Mouse (Mus musculus): ENCODE results near the gene Paqr8. TPM values are rescaled to one million over a fixed set of nuclear protein-coding genes. Genes with fewer than 3 reads are reported as not detected.

Gene Paqr8
- polyA plus RNA-seq, 1 experiment: 5.6 TPM

GRCm38 (mm10) chr1:20951799-20952198 lies 61.4 kb downstream of the Paqr8 start:
- H3K27ac ChIP-seq (ENCODE audit: insufficient read depth, low read depth, low read length): no peak overlapping the region; the same call in 1 of the 2 replicates
- H3K4me3 ChIP-seq (ENCODE audit: low read depth, low read length): peak overlapping the region; percentile 63
- 13% methylated on average over 16 of the region's 16 CpGs for WGBS
- H3K27me3 ChIP-seq (ENCODE audit: control insufficient read depth, insufficient read depth, low read length): no peaks in the 10 kb centered on the region
- no peaks in the 10 kb centered on the region for H3K36me3 ChIP-seq (ENCODE audit: control insufficient read depth, insufficient read depth, low read length)
- TF ChIP-seq POLR2A (IDR thresholded peaks at IDR 0.05; ENCODE audit: low read depth, low read length) (no peak), CTCF (IDR thresholded peaks at IDR 0.05; ENCODE audit: extremely low read depth, insufficient read length, insufficient replicate concordance, low read depth, low read length) (no peak)
- peaks cover 8% of the 10 kb centered on the region for H3K4me1 ChIP-seq (ENCODE audit: control insufficient read depth, insufficient read depth, insufficient read length, low read length)

DNA sequence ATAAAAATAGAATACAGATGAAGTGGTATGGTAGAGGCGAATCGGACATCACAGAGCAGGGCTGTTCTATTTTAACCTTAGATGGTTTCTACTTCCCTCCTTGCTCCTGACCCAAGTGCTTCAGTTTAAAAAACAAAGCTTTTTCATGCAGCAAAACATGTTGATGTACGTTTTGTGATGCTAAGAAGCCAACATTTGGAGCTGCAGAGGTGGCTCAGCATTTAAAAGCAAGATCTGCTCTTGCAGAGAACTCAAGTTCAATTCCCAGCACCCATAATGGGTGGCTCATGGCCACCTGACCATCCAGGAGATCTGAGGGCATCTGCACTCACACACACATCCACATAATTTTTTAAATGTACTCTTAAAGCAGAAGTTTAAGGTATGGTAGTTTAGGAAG lies 64.5 kb downstream of the Paqr8 start:
- H3K27ac ChIP-seq (ENCODE audit: insufficient read depth, low read depth, low read length): no peak overlapping the region
- peaks cover 8% of the 10 kb centered on the region for H3K4me1 ChIP-seq (ENCODE audit: control insufficient read depth, insufficient read depth, insufficient read length, low read length)
- H3K36me3 ChIP-seq (ENCODE audit: control insufficient read depth, insufficient read depth, low read length): no peaks in the 10 kb centered on the region
- H3K27me3 ChIP-seq (ENCODE audit: control insufficient read depth, insufficient read depth, low read length): no peaks in the 10 kb centered on the region
- 68% methylated on average over 3 of the region's 3 CpGs for WGBS
- no peak overlapping the region for H3K4me3 ChIP-seq (ENCODE audit: low read depth, low read length)
- TF ChIP-seq POLR2A (IDR thresholded peaks at IDR 0.05; ENCODE audit: low read depth, low read length) (no peak), CTCF (IDR thresholded peaks at IDR 0.05; ENCODE audit: extremely low read depth, insufficient read length, insufficient replicate concordance, low read depth, low read length) (no peak)

DNA sequence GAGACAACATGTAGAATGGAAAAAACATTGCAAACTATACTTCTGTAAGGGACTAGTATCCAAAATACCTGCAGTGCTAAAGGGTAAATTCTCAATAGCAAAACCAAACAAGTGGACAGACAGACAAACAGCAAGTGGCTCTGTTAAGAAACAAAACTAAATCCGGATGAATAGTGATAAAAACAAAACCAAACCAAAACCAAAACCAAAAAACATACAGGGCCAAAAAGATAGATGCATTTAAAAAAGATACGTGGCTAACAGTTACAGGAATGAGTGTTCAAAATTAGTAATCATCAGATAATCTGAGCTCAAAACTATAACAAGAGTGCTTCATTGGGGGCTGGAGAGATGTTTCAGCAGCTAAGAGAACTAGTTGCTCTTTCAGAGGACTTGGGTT lies 79.2 kb downstream of the Paqr8 start:
- H3K27ac ChIP-seq (ENCODE audit: insufficient read depth, low read depth, low read length): no peak overlapping the region
- no peak overlapping the region for H3K4me3 ChIP-seq (ENCODE audit: low read depth, low read length)
- no peaks in the 10 kb centered on the region for H3K36me3 ChIP-seq (ENCODE audit: control insufficient read depth, insufficient read depth, low read length)
- TF ChIP-seq POLR2A (IDR thresholded peaks at IDR 0.05; ENCODE audit: low read depth, low read length): no peak
- TF ChIP-seq CTCF (IDR thresholded peaks at IDR 0.05; ENCODE audit: extremely low read depth, insufficient read length, insufficient replicate concordance, low read depth, low read length): no peak
- no peaks in the 10 kb centered on the region for H3K4me1 ChIP-seq (ENCODE audit: control insufficient read depth, insufficient read depth, insufficient read length, low read length)
- WGBS: 70% methylated on average over 2 of the region's 2 CpGs
- H3K27me3 ChIP-seq (ENCODE audit: control insufficient read depth, insufficient read depth, low read length): no peaks in the 10 kb centered on the region

DNA sequence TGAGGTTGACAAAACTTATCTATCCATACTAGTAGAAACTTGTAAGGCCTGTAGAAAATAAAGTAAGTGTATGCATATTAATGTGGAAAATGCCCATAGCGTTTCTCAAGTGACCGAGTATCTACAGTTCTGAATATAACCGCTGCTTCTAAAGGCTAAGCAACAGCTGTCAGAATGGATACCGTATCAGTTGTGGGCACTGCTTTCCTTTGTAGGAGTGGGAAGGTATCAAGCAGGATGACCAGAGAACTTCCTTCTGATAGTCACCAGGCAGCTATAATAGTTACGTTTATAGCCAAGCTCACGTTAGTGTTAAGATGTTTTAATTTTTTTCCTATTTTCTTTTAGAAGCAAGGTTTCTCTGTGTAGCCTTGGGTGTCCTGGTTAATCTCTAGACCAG lies 83.0 kb downstream of the Paqr8 start:
- no peaks in the 10 kb centered on the region for H3K4me1 ChIP-seq (ENCODE audit: control insufficient read depth, insufficient read depth, insufficient read length, low read length)
- 93% methylated on average over 6 of the region's 6 CpGs for WGBS

GRCm38 (mm10) chr1:20974341-20975135 lies 84.1 kb downstream of the Paqr8 start:
- TF ChIP-seq CTCF (IDR thresholded peaks at IDR 0.05; ENCODE audit: extremely low read depth, insufficient read length, insufficient replicate concordance, low read depth, low read length) (no peak), POLR2A (IDR thresholded peaks at IDR 0.05; ENCODE audit: low read depth, low read length) (no peak)
- no peaks in the 10 kb centered on the region for H3K4me1 ChIP-seq (ENCODE audit: control insufficient read depth, insufficient read depth, insufficient read length, low read length)
- no peaks in the 10 kb centered on the region for H3K36me3 ChIP-seq (ENCODE audit: control insufficient read depth, insufficient read depth, low read length)
- H3K4me3 ChIP-seq (ENCODE audit: low read depth, low read length): no peak overlapping the region
- H3K27me3 ChIP-seq (ENCODE audit: control insufficient read depth, insufficient read depth, low read length): no peaks in the 10 kb centered on the region; the same call in 1 of the 2 replicates
- no peak overlapping the region for H3K27ac ChIP-seq (ENCODE audit: insufficient read depth, low read depth, low read length)
- 68% methylated on average over 9 of the region's 9 CpGs for WGBS

More for the DNA sequence above, 83.0 kb downstream of the Paqr8 start:
- Histone ChIP-seq H3K4me3 (ENCODE audit: low read depth, low read length) (no peak overlapping the region), H3K27me3 (ENCODE audit: control insufficient read depth, insufficient read depth, low read length) (no peaks in the 10 kb centered on the region), H3K36me3 (ENCODE audit: control insufficient read depth, insufficient read depth, low read length) (no peaks in the 10 kb centered on the region), H3K27ac (ENCODE audit: insufficient read depth, low read depth, low read length) (no peak overlapping the region)
- TF ChIP-seq POLR2A (IDR thresholded peaks at IDR 0.05; ENCODE audit: low read depth, low read length): no peak
- no peak for TF ChIP-seq CTCF (IDR thresholded peaks at IDR 0.05; ENCODE audit: extremely low read depth, insufficient read length, insufficient replicate concordance, low read depth, low read length)

- no peak for TF ChIP-seq CTCF (IDR thresholded peaks at IDR 0.05; ENCODE audit: extremely low read depth, insufficient read length, insufficient replicate concordance, low read depth, low read length)
- no peak for TF ChIP-seq POLR2A (IDR thresholded peaks at IDR 0.05; ENCODE audit: low read depth, low read length)
- WGBS: 79% methylated on average over 1 of the region's 1 CpGs
- Histone ChIP-seq H3K27me3 (ENCODE audit: control insufficient read depth, insufficient read depth, low read length) (no peaks in the 10 kb centered on the region; the same call in 1 of the 2 replicates), H3K27ac (ENCODE audit: insufficient read depth, low read depth, low read length) (no peak overlapping the region), H3K36me3 (ENCODE audit: control insufficient read depth, insufficient read depth, low read length) (no peaks in the 10 kb centered on the region), H3K4me3 (ENCODE audit: low read depth, low read length) (no peak overlapping the region), H3K4me1 (ENCODE audit: control insufficient read depth, insufficient read depth, insufficient read length, low read length) (no peaks in the 10 kb centered on the region)
Observed at GRCm38 (mm10) chr1:20980553-20980952, 90.1 kb downstream of the Paqr8 start.

DNA sequence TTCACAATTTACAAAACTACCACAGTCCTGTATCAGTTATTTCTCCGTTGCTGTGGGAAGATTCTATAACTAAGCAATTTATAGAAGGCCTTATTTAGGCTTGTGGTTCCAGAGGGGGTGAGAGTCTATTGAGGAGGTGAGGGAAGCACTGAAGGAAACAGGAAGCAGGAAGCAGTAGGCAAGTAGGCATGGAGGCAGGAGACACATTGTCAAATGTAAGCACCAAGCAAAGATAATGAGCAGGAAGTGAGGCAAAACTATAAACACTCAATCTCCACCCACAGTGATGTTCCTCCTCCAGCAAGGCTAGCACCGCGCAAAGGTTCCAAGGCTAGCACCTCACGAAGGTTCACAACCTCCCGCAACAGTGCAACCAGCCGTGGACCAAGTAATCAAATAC lies 91.4 kb downstream of the Paqr8 start:
- H3K27me3 ChIP-seq (ENCODE audit: control insufficient read depth, insufficient read depth, low read length): no peaks in the 10 kb centered on the region; the same call in 1 of the 2 replicates
- no peaks in the 10 kb centered on the region for H3K36me3 ChIP-seq (ENCODE audit: control insufficient read depth, insufficient read depth, low read length)
- no peak overlapping the region for H3K27ac ChIP-seq (ENCODE audit: insufficient read depth, low read depth, low read length)
- no peak overlapping the region for H3K4me3 ChIP-seq (ENCODE audit: low read depth, low read length)
- H3K4me1 ChIP-seq (ENCODE audit: control insufficient read depth, insufficient read depth, insufficient read length, low read length): no peaks in the 10 kb centered on the region
- 86% methylated on average over 6 of the region's 6 CpGs for WGBS
- TF ChIP-seq CTCF (IDR thresholded peaks at IDR 0.05; ENCODE audit: extremely low read depth, insufficient read length, insufficient replicate concordance, low read depth, low read length) (no peak), POLR2A (IDR thresholded peaks at IDR 0.05; ENCODE audit: low read depth, low read length) (no peak)
